Mouse (Mus musculus) CH12.LX (cell line): ENCODE results near the gene Clptm1l. TPM values are rescaled to one million over a fixed set of nuclear protein-coding genes. Genes with fewer than 3 reads are reported as not detected.

Source experiments
- DNase-seq: peaks from one replicate; pipeline ENCODE4 v3.0.0-alpha.2; 2013; ENCODE audit errors: extremely low read depth
- H3K27ac ChIP-seq: 2 replicates; pipeline ENCODE4 v1.5.1; 2012; ENCODE audit warnings: low read depth, mild to moderate bottlenecking, control low read depth, moderate library complexity; ENCODE audit not compliant: insufficient read depth
- H3K27me3 ChIP-seq: replicated peaks from 2 replicates; pipeline ENCODE3; 2012; ENCODE audit warnings: inconsistent platforms
- H3K36me3 ChIP-seq, 2 experiments: replicated peaks in 1 of 2; 2 replicates each; pipeline versions ENCODE3 to v1.6.1; 2012; ENCODE audit warnings: inconsistent platforms in 1 of 2, low read length in 1 of 2, mild to moderate bottlenecking in 1 of 2, mixed read lengths in 1 of 2, moderate library complexity in 1 of 2; ENCODE audit not compliant: control insufficient read depth in 1 of 2, insufficient read depth in 1 of 2
- H3K4me1 ChIP-seq, 2 experiments: 2 replicates each; pipeline ENCODE4 v1.6.1; 2012; ENCODE audit warnings: inconsistent platforms in 1 of 2, moderate library complexity in 1 of 2; ENCODE audit not compliant: insufficient read depth in 2 of 2, control insufficient read depth in 1 of 2
- H3K4me2 ChIP-seq: 2 replicates; pipeline ENCODE4 v1.6.1; 2012; ENCODE audit warnings: low read depth, mild to moderate bottlenecking, control low read depth; ENCODE audit not compliant: poor library complexity, insufficient read depth, severe bottlenecking
- H3K4me3 ChIP-seq, 3 experiments: fragments of 150-350 bp in 1 of 3; sonication (generic) in 1 of 3; replicated peaks in 1 of 3; 2 replicates each; pipeline versions ENCODE3 to v1.5.1; 2011 to 2012; ENCODE audit warnings: low read depth in 2 of 3, low read length in 2 of 3, mild to moderate bottlenecking in 2 of 3, moderate library complexity in 2 of 3, control low read depth in 1 of 3, improper control_type of control experiment in 1 of 3, inconsistent platforms in 1 of 3, mixed read lengths in 1 of 3; ENCODE audit not compliant: poor library complexity in 1 of 3
- H3K79me2 ChIP-seq: replicated peaks from 2 replicates; pipeline ENCODE4 v1.6.1; 2012; ENCODE audit warnings: mild to moderate bottlenecking, moderate library complexity; ENCODE audit not compliant: control insufficient read depth, poor library complexity, insufficient read depth, severe bottlenecking; ENCODE audit errors: extremely low read depth
- H3K9ac ChIP-seq: 2 replicates; pipeline ENCODE4 v1.6.1; 2012; ENCODE audit warnings: low read depth, mild to moderate bottlenecking, control low read depth, moderate library complexity; ENCODE audit not compliant: insufficient read depth
- H3K9me3 ChIP-seq: replicated peaks from 2 replicates; pipeline ENCODE3; 2012; ENCODE audit warnings: low read length, inconsistent platforms, mixed read lengths
- BHLHE40 ChIP-seq: IDR thresholded peaks from 2 replicates; pipeline ENCODE4 v1.6.1; 2011; ENCODE audit warnings: mild to moderate bottlenecking, low read depth, low read length, improper control_type of control experiment
- CHD1 ChIP-seq: IDR thresholded peaks from 2 replicates; pipeline ENCODE4 v1.6.1; 2012; ENCODE audit warnings: low read depth, low read length, improper control_type of control experiment, inconsistent platforms
- CHD2 ChIP-seq: IDR thresholded peaks from 2 replicates; pipeline ENCODE4 v1.6.1; 2011; ENCODE audit warnings: low read length, improper control_type of control experiment
- CTCF ChIP-seq, 2 experiments: IDR thresholded peaks in 1 of 2; conservative IDR thresholded peaks in 1 of 2; 2 replicates each; pipeline ENCODE4 v1.5.1; 2011 to 2012; ENCODE audit warnings: low read depth in 2 of 2, low read length in 2 of 2, improper control_type of control experiment in 1 of 2, inconsistent platforms in 1 of 2, mild to moderate bottlenecking in 1 of 2, moderate library complexity in 1 of 2
- EP300 ChIP-seq: IDR thresholded peaks from 2 replicates; pipeline ENCODE4 v1.6.1; 2011; ENCODE audit warnings: low read length, improper control_type of control experiment
- ETS1 ChIP-seq: conservative IDR thresholded peaks from 2 replicates; pipeline ENCODE4 v1.6.1; 2012; ENCODE audit warnings: low read depth, mild to moderate bottlenecking, inconsistent platforms, low read length, improper control_type of control experiment, moderate library complexity
- GABPA ChIP-seq: IDR thresholded peaks from 2 replicates; pipeline ENCODE4 v1.6.1; 2012; ENCODE audit warnings: low read depth, low read length, improper control_type of control experiment, inconsistent platforms; ENCODE audit not compliant: insufficient replicate concordance
- JUND ChIP-seq: conservative IDR thresholded peaks from 2 replicates; pipeline ENCODE4 v1.6.1; 2011; ENCODE audit warnings: low read depth, low read length, improper control_type of control experiment
- KAT2A ChIP-seq: IDR thresholded peaks from 2 replicates; pipeline ENCODE4 v1.6.1; 2012; ENCODE audit warnings: low read length, improper control_type of control experiment, inconsistent platforms; ENCODE audit not compliant: insufficient replicate concordance
- MAX ChIP-seq: IDR thresholded peaks from 2 replicates; pipeline ENCODE4 v1.6.1; 2011; ENCODE audit warnings: low read length, improper control_type of control experiment
- MXI1 ChIP-seq: IDR thresholded peaks from 2 replicates; pipeline ENCODE4 v1.6.1; 2011; ENCODE audit warnings: mild to moderate bottlenecking, low read depth, low read length, improper control_type of control experiment
- MYC ChIP-seq: IDR thresholded peaks from 2 replicates; pipeline ENCODE4 v1.6.1; 2011; ENCODE audit warnings: low read depth, mild to moderate bottlenecking, improper control_type of control experiment, low read length
- NELFE ChIP-seq: IDR thresholded peaks from 2 replicates; pipeline ENCODE4 v1.6.1; 2011; ENCODE audit warnings: low read depth, low read length, improper control_type of control experiment
- NRF1 ChIP-seq: IDR thresholded peaks from 2 replicates; pipeline ENCODE4 v1.6.1; 2014; ENCODE audit warnings: low read depth, mild to moderate bottlenecking, inconsistent platforms, low read length, improper control_type of control experiment, moderate library complexity
- PAX5 ChIP-seq: IDR thresholded peaks from 2 replicates; pipeline ENCODE4 v1.6.1; 2012; ENCODE audit warnings: low read length, inconsistent platforms, mixed read lengths
- POLR2A ChIP-seq: IDR thresholded peaks from 2 replicates; pipeline ENCODE4 v1.6.1; 2011; ENCODE audit warnings: low read depth, mild to moderate bottlenecking, improper control_type of control experiment, low read length
- RAD21 ChIP-seq: IDR thresholded peaks from 2 replicates; pipeline ENCODE4 v1.6.1; 2011; ENCODE audit warnings: low read depth, mild to moderate bottlenecking, low read length, improper control_type of control experiment, moderate library complexity
- RCOR1 ChIP-seq: conservative IDR thresholded peaks from 2 replicates; pipeline ENCODE4 v1.6.1; 2012; ENCODE audit warnings: low read depth, mild to moderate bottlenecking, inconsistent platforms, low read length, improper control_type of control experiment
- SIN3A ChIP-seq: IDR thresholded peaks from 2 replicates; pipeline ENCODE4 v1.6.1; 2012; ENCODE audit warnings: low read length, improper control_type of control experiment, inconsistent platforms
- SMC3 ChIP-seq: IDR thresholded peaks from 2 replicates; pipeline ENCODE4 v1.6.1; 2011; ENCODE audit warnings: low read depth, low read length, improper control_type of control experiment
- TBP ChIP-seq: conservative IDR thresholded peaks from 2 replicates; pipeline ENCODE4 v1.6.1; 2011; ENCODE audit warnings: low read depth, low read length, improper control_type of control experiment
- TCF12 ChIP-seq: IDR thresholded peaks from 2 replicates; pipeline ENCODE4 v1.6.1; 2014; ENCODE audit warnings: low read depth, mild to moderate bottlenecking, inconsistent platforms, low read length, improper control_type of control experiment
- UBTF ChIP-seq: IDR thresholded peaks from 2 replicates; pipeline ENCODE4 v1.6.1; 2012; ENCODE audit warnings: low read depth, mild to moderate bottlenecking, inconsistent platforms, low read length, improper control_type of control experiment, moderate library complexity
- USF2 ChIP-seq: conservative IDR thresholded peaks from 2 replicates; pipeline ENCODE4 v1.6.1; 2011; ENCODE audit warnings: low read depth, low read length, improper control_type of control experiment
- ZKSCAN1 ChIP-seq: IDR thresholded peaks from 2 replicates; pipeline ENCODE4 v1.6.1; 2012; ENCODE audit warnings: low read depth, inconsistent platforms, low read length, improper control_type of control experiment, borderline replicate concordance
- ZMIZ1 ChIP-seq: IDR thresholded peaks from 2 replicates; pipeline ENCODE4 v1.6.1; 2012; ENCODE audit warnings: low read depth, mild to moderate bottlenecking, inconsistent platforms, low read length, improper control_type of control experiment
- dilution Hi-C: fragments of 300-500 bp; cut with MboI; formaldehyde crosslinking; loops from 2 replicates; pipeline ENCODE4 v1.14.3; 2020; ENCODE audit warnings: low sequenced_read_pairs; ENCODE audit not compliant: extremely low pct_unique_long_range_greater_than_20kb, extremely low pct_ligation_motif_present
- in situ Hi-C: fragments of 300-500 bp; cut with MboI; formaldehyde crosslinking; loops from 3 replicates; pipeline ENCODE4 v1.14.3; 2019; ENCODE audit warnings: low sequenced_read_pairs, low pct_ligation_motif_present, low pct_unique_long_range_greater_than_20kb, mixed read lengths
- polyA plus RNA-seq: library from polyadenylated mRNA; unstranded; fragments of >175 nt; gene quantifications from 2 replicates; pipeline ENCODE4 v1.2.1, GENCODE M21; 2012; ENCODE audit warnings: low read depth; ENCODE audit not compliant: insufficient read length
- total RNA-seq, 2 experiments: library from RNA; depleted of rRNA; stranded (reverse); fragments of 300-350 nt in 1 of 2; fragments of >200 nt in 1 of 2; gene quantifications; 2 replicates each; pipeline ENCODE4 v1.2.3; 2012 to 2014

Gene Clptm1l
- total and polyA plus RNA-seq, 3 experiments: 112 to 219 (median 143) TPM

GRCm38 (mm10) chr13:73654976-73655375 lies 51.2 kb downstream of the Clptm1l start:
- Histone ChIP-seq H3K9me3 (peaks cover under 1% of the 10 kb centered on the region), H3K27me3 (peaks cover 23% of the 10 kb centered on the region), H3K4me3 (no peak overlapping the region), H3K36me3 (peaks cover 0 to 3% of the 10 kb centered on the region in 2 experiments), H3K4me1 (no peaks in the 10 kb centered on the region), H3K4me2 (no peak overlapping the region), H3K79me2 (no peaks in the 10 kb centered on the region), H3K9ac (no peak overlapping the region), H3K27ac (no peak overlapping the region)
- TF ChIP-seq TCF12 (no peak), SIN3A (no peak), MAX (no peak), MXI1 (no peak), JUND (no peak), NRF1 (no peak), CTCF (conservative IDR thresholded peaks at IDR 0.05 in 1 of 2, IDR thresholded peaks at IDR 0.05 in 1 of 2; ENCODE audit: low read depth in 2 of 2, low read length in 2 of 2) (no peak), GABPA (no peak), ZKSCAN1 (no peak), SMC3 (no peak), CHD1 (no peak), USF2 (no peak)
- dilution Hi-C loops (no loop called here), in situ Hi-C loops (no loop called here)
- DNase-seq: no peak

- H3K27me3 ChIP-seq: peaks cover 47% of the 10 kb centered on the region
- H3K27ac ChIP-seq: no peak overlapping the region
- H3K79me2 ChIP-seq: no peaks in the 10 kb centered on the region
- no peak overlapping the region for H3K4me2 ChIP-seq
- H3K4me3 ChIP-seq: no peak overlapping the region
- no peaks in the 10 kb centered on the region for H3K4me1 ChIP-seq
- TF ChIP-seq EP300 (no peak), SMC3 (no peak), RCOR1 (no peak), RAD21 (no peak), CHD2 (no peak), USF2 (no peak), KAT2A (no peak), TBP (no peak), ZMIZ1 (no peak), ETS1 (no peak), NELFE (no peak), GABPA (no peak), MYC (no peak), PAX5 (no peak), CTCF (conservative IDR thresholded peaks at IDR 0.05 in 1 of 2, IDR thresholded peaks at IDR 0.05 in 1 of 2; ENCODE audit: low read depth in 2 of 2, low read length in 2 of 2) (no peak), UBTF (no peak), TCF12 (no peak), BHLHE40 (no peak), POLR2A (no peak), MAX (no peak)
- peaks cover 3% of the 10 kb centered on the region for H3K9me3 ChIP-seq
- in situ Hi-C loops (no loop called here), dilution Hi-C loops (no loop called here)
- H3K36me3 ChIP-seq: no peaks in the 10 kb centered on the region
- no peak overlapping the region for H3K9ac ChIP-seq
- no peak for DNase-seq
Measured at GRCm38 (mm10) chr13:73658953-73659352, 55.1 kb downstream of the Clptm1l start.
